Mouse (Mus musculus) megakaryocyte, embryonic 14.5 days (primary cell): ENCODE results near the gene Gramd1a.

Experiments used
- FLI1 ChIP-seq: IDR thresholded peaks from 2 replicates; pipeline ENCODE4 v1.6.1; 2012; ENCODE audit warnings: low read length, inconsistent platforms, mixed read lengths
- GATA1 ChIP-seq: IDR thresholded peaks from 3 replicates; pipeline ENCODE4 v1.6.1; 2012; ENCODE audit warnings: mixed read lengths, low read length, inconsistent platforms, borderline replicate concordance

DNA sequence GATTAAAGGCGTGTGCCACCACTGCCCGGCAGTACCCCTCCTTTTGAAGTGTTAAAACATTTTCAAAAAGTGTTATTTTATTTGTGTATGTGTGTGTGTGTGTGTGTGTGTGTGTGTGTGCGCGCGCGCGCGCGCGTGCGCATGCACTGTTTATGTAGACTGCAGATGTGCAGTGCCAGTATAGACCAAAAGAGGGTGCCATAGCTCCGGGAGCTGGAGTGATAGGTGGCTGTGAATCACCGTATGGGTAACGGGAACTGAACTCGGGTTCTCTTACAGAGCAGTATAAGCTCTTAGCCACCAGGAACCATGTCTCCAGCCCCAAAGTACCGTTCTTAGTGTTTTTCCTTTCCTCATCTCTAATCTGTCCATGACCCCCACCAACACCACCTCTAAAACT lies 10.8 kb downstream of the Gramd1a start:
- TF ChIP-seq FLI1 (no peak), GATA1 (no peak)
